In genomic region chr9:110625350-110625908, GRCm38 (mm10) we compare ENCODE assay signal across 8 mouse cellular contexts. TPM values are rescaled to one million over a fixed set of nuclear protein-coding genes. Genes with fewer than 3 reads are reported as not detected.
DNase-seq lines count a peak whose midpoint lies in the region; ATAC-seq lines count a peak whose summit lies in the region.

No protein-coding gene starts in this region.

- WGBS in liver, embryonic 12.5 days (ENCODE audit: insufficient replicate concordance) = 74% methylated on average over 11 of the region's 11 CpGs

- peak; percentile 34 for DNase-seq in cerebellum, adult 9-11 months
- no peak for DNase-seq in cerebellum, postnatal 14 days
- peak; percentile 23 to 38 for DNase-seq in right cerebral cortex, adult 2 months (ENCODE audit: low spot score in 2 of 2)
- DNase-seq in right cerebral cortex, postnatal 14 days = no peak
- no peak for DNase-seq in adrenal gland, adult 2 months
- no peak for DNase-seq in embryo, embryonic 11 days

- peaks cover 61% of the 10 kb centered on the region for H3K36me3 ChIP-seq in liver, embryonic 12.5 days

- no peaks in the 10 kb centered on the region for H3K9me3 ChIP-seq in liver, embryonic 12.5 days (replicated peaks)

- H3K4me1 ChIP-seq in liver, embryonic 12.5 days = peaks cover 21% of the 10 kb centered on the region

- peak overlapping the region; percentile 88 for H3K4me2 ChIP-seq in liver, embryonic 12.5 days

- H3K27ac ChIP-seq in liver, embryonic 12.5 days = no peak overlapping the region

- H3K4me3 ChIP-seq in liver, embryonic 12.5 days = peak overlapping the region; percentile 60; the same call in 1 of the 2 replicates

- H3K9ac ChIP-seq in liver, embryonic 12.5 days = peak overlapping the region; percentile 46; the same call in 1 of the 2 replicates

- no peaks in the 10 kb centered on the region for H3K27me3 ChIP-seq in liver, embryonic 12.5 days (replicated peaks)

- no peak for ATAC-seq in liver, embryonic 12.5 days
- no peak for ATAC-seq in cerebellum, adult (ENCODE audit: insufficient number of reproducible peaks, low FRiP score, low TSS enrichment)

RNA-seq across cellular contexts. Expression of gene Nradd, which starts 1.2 kb away (rescaled TPM):
- 5.3 and 6.7 TPM in 2 replicates for polyA plus RNA-seq in liver, embryonic 12.5 days (2016; fragmentation: Nextera tagmentation; extraction: Ambion mirVana)
- 10 to 100 TPM; 12.0 to 14.5 TPM for total RNA-seq in adrenal gland, adult 2 months (2021)
- polyA plus RNA-seq in adrenal gland, adult 2 months (2012; rRNA removed) = 27.6 and 30.2 TPM in 2 replicates

RNA-seq across cellular contexts. Expression of gene Nbeal2, which starts 28.5 kb away (rescaled TPM):
- 4.7 and 4.9 TPM in 2 replicates for polyA plus RNA-seq in liver, embryonic 12.5 days (2016; fragmentation: Nextera tagmentation; extraction: Ambion mirVana)
- total RNA-seq in adrenal gland, adult 2 months (2021) = 1 to 10 TPM; 5.5 to 7.1 TPM
- 22.5 and 30.8 TPM in 2 replicates for polyA plus RNA-seq in adrenal gland, adult 2 months (2012; rRNA removed)

RNA-seq across cellular contexts. Expression of gene Ccdc12, which starts 30.9 kb away (rescaled TPM):
- polyA plus RNA-seq in liver, embryonic 12.5 days (2016; fragmentation: Nextera tagmentation; extraction: Ambion mirVana) = 103 and 105 TPM in 2 replicates
- 10 to 100 TPM; 51.6 to 71.6 TPM for total RNA-seq in adrenal gland, adult 2 months (2021)
- polyA plus RNA-seq in adrenal gland, adult 2 months (2012; rRNA removed) = 38.4 and 45.5 TPM in 2 replicates

Comparison
In these comparisons a context has a peak if more than half of its experiments do, and no peak if none do; other contexts are left out.
1. DNase-seq: peak in cerebellum, adult 9-11 months (single experiment) and right cerebral cortex, adult 2 months (2 of 2); none in cerebellum, postnatal 14 days (0 of 2), right cerebral cortex, postnatal 14 days (single experiment), adrenal gland, adult 2 months (single experiment) and embryo, embryonic 11 days (single experiment).